Mouse (Mus musculus): ENCODE measurements around the gene Gm20481.
"Not testable (repeated sequence)": the region's sequence is repeated elsewhere in the genome, so short reads cannot be mapped to it uniquely, and the experiment has no call there.

Gm20481 gene

DNA sequence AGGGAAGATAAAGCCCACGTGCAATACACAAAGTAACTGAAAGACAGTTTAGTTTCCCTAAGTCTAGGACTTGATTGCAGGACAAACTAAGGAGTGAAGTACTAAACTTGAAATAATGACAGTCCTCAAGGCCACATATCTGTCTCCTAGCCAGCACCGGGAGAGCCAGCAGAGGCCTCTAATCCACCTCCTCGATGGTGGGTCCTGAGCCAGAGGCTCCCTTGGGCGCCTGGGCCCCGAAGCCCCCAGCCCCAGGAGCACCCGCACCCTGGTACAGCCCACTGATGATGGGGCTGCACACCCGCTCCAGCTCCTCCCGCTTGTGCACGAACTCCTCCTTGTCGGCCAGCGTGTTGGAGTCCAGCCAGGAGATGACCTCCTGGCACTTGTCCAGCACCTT, at the start of gene Gm20481:
TSS of gene Gm20481 (plus strand) at position 91 of the 400 bp plus-strand sequence.
- not testable (repeated sequence) for DNase-seq

DNA sequence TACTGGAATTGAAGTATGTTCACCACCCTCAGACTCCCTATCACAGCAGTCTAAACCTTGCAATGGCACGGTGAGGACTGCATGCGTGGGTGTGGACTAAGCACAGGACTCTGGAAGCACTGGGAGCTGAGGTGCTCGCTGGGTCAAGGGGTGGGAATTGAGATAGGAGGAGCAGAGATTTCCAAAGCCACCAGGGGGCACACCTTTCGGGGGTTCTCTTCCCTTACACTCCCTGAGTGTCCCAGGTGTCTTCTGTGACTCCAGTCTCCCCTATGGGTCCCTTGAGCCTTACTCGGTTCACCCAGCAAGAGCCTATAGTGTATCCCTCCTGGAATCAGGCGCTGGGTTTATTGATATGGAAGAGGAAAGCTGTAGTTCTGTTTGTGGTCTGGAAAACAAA, 46.8 kb upstream of the Gm20481 start:
- DNase-seq, result no peak

DNA sequence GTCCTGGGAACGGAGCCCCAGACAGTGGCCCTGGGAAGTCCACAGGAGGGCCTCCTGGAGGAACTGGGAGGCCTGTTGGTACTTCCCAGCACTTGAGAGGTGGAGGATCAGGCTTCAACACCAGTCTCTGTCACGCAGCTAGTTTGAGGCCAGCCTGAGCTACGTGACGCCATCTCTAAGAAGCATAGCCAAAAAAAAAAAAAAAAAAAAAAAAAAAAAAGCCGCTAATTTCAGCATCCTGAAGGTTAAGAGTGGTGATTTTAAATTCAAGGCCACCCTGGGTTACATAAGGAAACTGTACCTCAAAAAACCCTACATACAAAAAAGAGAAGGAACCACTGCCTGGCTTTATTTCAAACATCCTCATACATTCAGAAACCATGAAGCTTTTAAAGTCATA, 45.5 kb upstream of the Gm20481 start:
- no peak for DNase-seq

DNA sequence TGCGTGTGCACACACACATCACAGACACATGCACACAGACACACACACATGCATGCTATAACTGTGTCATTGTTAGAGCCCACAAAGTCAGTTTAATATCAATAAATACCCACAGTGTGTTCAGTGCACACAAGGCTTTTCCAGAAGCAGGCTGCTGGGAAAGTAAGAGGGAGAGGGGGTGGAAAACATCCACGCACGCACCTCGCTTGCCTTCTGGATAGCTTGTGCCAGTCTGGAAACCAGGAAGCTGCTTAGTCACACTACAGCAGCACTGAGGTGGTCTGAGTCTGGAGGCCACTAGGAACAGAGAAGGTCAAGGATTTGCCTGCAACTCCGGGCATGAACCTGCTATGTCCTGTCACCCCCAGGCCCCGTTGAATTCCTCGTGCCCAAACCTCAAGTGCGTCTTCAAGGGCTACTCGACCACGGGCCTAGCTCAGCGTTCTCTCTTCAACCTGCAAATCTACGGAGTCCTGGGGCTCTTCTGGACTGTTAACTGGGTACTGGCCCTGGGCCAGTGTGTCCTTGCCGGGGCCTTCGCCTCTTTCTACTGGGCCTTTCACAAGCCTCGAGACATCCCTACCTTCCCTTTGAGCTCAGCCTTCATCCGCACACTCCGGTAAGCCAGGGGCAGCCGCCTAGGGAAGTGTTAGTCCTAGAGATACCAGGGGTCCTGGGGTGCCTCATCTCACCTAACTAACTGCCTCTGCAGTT, 42.2 kb upstream of the Gm20481 start:
- peak in 1 of 2 experiments; percentile 37 for DNase-seq

DNA sequence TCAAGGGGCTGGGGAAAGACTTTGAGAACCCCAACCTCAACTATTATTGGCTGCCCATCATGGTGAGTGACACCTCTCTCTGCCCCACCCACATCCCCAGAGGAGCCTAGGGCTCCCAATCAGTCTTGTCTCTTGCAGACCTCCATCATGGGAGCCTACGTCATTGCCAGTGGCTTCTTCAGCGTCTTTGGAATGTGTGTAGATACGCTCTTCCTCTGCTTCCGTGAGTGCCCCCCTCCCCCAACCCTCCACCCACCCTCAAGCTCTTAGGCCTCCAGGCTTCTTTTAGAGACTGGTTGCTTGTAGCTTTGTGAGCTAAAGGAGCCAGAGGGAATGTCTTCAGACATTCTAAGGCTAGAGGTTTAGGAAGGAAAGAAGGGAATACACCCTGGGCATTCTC, 40.9 kb upstream of the Gm20481 start:
- DNase-seq, result no peak

DNA sequence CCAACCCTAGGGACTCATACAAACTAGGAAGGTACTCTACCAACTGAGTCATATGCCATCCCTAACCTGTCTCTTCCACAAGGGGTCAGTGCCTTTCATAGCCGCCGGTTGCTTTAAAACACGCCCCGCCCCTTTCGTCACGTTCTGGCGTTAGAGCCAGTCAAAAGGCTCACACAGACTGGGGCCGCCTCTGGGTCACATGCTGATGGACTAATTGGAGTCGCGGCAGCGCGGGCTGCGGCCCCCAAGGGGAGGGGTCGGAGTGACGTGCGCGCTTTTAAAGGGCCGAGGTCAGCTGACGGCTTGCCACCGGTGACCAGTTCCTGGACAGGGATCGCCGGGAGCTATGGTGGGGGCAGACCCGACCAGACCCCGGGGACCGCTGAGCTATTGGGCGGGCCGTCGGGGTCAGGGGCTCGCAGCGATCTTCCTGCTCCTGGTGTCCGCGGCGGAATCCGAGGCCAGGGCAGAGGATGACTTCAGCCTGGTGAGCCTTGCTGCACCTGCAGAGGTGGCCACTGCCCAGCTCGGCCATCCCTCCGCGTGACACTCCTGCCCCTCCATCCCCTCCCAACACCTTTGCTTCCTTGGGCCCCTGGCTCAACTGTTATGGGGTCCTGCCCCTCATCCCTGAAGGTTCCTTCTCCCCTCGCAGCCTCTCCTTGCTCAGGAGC, 38.5 kb upstream of the Gm20481 start, which contains the start of gene Neu1:
TSS of gene Neu1 (plus strand) at position 193 of the 674 bp plus-strand sequence.
- peak; percentile 99 for DNase-seq

DNA sequence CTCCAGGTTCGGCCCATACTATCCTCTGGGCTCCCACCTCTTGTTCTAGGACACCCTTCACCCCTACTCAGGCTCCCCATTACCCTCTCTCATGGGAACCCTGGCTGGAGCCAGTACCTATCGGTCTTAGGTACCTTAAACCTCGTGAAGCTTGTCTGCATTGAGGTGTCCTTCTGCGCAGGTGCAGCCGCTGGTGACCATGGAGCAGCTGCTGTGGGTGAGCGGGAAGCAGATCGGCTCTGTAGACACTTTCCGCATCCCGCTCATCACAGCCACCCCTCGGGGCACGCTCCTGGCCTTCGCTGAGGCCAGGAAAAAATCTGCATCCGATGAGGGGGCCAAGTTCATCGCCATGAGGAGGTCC, 38.0 kb upstream of the Gm20481 start:
- no peak for DNase-seq

DNA sequence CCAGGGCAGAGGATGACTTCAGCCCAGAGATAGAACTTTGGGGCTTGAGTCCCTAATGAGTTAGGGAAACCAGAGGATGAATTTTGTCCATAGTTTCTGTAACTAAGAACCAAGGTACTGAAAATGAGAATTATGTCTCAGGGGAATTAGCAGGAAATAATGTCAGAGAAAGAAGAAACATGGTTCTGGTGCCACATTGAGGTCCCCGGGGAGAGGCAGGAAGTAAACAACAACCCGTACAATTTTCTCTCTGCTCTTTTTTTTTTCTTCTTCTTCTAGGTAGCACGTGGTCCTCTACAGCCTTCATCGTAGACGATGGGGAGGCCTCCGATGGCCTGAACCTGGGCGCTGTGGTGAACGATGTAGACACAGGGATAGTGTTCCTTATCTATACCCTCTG, 37.4 kb upstream of the Gm20481 start:
- DNase-seq, result no peak

DNA sequence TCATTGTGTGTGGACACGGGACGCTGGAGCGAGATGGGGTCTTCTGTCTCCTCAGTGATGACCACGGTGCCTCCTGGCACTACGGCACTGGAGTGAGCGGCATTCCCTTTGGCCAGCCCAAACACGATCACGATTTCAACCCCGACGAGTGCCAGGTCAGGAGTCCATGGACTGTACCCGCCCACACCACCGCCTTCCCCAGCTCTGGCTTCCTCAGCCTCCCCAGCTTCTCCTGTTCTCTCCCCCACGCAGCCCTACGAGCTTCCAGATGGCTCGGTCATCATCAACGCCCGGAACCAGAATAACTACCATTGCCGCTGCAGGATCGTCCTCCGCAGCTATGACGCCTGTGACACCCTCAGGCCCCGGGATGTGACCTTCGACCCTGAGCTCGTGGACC, 35.7 kb upstream of the Gm20481 start:
- DNase-seq, result no peak

DNA sequence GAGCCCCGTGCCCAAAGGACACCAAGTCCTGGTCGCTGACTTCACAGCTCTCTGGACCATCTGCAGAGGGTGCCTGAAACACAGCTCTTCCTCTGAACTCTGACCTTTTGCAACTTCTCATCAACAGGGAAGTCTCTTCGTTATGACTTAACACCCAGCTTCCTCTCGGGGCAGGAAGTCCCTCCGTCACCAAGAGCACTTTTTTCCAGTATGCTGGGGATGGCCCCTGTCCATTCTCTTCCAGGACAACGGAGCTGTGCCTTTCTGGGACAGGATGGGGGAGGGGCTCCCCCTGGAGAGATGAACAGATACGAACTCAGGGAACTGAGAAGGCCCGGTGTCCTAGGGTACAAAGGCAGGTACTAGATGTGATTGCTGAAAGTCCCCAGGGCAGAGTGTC, 34.9 kb upstream of the Gm20481 start:
- no peak for DNase-seq

DNA sequence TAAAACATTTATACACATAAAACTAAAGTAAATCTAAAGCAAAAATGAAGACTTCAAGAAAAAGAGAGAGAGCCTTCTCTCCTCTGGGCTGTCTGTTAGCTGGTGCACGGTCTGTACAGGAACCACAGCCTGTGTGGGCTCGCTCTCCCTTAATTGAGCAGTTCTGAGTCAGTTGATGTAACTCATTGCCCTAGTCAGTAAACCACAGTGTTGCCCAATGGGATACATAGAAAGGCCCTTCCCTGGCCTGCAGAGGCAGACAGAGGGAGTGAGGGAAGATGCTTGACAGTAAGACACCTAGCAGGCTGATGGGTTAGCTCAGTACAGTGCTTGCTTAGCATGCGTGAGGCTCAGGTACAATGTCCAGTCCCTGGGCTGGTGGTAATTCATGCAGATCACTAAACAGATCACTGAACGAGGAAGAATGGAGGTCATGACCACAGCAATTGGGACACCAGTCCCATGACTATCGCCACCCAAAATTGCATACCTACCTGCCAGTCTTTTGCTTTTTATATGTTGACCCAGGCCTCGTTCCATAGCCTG, 31.7 kb upstream of the Gm20481 start:
- DNase-seq, result no peak

DNA sequence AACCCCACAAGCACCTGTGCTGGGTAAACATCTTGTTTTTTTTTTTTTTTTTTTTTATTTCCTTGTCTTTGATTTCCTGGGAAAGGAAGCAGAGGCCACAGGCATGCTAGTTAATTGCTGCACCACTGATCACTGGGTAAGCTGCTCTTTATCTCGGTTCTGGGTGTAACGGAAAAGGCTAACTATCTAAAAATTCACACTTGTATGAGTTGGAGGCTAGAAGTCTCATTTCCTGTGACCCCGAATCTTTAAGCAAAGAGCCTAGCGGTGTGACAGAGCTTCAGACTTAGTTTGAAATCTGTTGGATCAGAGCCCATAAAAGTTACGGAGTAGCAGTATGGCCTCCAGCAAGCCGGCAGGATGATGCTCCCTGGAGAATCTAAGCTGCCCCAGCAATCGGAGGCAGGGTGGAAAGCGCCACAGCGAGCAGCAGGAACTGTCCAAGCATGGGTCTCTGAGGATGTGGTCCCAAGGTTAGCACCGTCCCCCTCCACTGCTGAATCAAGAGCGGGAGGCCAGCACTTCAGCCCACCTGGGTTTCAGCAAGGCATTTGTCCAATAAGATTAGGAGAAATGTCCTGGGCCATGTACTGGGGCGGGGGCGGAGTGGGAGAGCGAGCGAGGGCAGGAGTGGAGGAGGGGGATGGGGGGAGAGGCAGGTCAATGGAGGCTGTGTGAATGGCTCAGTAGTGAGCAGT, 28.2 kb upstream of the Gm20481 start:
- DNase-seq, result no peak

DNA sequence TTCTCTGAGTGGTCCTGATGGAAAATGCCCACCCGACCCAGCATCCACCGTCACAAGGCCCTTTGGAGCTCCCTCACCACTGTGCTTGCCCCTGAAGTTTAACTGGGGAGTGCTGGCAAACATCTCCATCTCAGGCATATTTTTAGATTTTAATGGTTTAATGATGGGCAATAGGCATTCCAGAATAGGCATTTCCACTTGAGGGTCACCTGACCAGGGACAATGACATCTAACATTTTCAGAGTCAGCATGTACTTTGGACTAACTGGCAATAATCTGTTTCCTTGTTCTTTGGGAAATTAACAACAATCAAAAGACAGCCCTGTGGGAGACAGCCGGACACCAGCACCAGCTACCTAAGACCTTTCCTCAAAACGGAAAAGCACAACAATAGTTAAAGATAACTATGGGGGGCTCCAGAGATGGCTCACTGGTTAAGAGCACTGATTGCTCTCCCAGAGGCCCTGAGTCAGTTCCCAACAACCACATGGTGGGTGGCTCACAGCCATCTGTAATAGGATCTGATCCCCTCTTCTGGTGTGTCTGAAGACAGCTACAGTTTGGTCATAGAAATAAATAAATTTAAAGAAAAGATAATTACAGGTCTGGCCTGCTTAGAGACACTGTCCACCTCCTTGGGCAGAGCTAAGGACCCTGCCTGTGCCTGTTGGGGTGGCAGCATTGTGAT, 26.4 kb upstream of the Gm20481 start:
- DNase-seq, result no peak

DNA sequence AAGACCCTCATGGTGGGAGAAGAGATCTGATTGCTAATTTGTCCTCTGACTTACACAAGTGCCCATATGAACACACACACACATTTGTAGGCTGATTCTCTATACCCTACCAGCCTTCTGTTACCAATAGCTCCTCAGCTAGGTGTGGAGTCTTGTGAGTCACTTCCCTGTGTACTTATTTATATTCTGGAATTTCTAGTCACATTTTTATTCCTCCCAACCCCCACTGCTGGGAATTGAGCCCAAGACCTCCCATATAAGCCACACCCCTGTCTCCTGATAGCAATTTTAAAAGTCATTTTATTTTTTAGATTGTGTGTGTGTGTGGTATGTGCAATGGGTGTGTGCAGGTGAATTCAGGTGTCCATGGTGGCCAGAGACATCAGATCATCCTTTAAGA, 25.4 kb upstream of the Gm20481 start:
- no peak for DNase-seq

DNA sequence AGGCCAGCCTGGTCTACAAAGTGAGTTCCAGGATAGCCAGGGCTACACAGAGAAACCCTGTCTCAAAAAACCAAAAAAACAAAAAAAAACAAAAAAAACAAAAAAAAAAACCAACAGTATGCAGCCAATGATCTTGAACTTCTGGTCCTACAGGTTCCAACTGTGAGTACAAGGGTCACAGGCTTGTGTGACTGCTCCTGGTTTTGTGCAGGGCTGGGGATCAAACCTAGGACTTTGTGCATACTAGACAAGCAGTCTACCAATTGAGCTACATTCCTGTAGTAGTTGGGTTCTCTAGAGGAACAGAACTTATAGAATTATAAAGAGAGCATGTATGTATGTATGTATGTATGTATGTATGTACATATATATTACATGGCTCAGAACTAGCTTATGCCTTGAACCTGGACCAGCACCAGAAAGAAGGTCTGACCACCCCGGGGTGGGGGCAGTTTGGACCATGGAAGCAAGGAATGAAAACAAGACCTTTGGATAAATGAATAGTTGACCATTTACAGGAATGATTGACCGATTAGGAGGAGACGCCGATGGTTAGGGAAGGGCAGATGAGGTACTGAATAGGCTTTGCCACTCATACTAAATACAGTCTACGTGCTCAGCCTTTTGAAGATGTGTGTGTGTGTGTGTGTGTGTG, 23.1 kb upstream of the Gm20481 start:
- DNase-seq, result no peak

DNA sequence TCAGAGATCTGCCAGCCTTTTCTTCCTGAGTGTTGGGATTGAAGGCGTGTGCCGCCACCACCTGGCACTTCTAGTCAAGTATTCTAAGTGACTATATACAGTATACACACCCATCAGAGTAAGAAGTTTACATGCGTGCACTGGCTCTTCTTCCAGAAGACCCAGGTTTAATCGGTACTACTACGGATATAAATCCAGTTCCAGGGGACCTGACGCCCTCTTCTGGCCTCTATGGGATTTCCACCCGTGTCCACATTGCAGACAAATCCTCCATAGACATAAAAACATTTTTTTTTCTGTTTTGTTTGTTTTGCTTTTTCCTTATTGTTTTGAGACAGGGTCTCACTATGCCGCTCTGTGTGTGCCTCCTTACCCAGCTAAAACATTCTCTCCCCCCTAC, 22.1 kb upstream of the Gm20481 start:
- DNase-seq, result no peak

DNA sequence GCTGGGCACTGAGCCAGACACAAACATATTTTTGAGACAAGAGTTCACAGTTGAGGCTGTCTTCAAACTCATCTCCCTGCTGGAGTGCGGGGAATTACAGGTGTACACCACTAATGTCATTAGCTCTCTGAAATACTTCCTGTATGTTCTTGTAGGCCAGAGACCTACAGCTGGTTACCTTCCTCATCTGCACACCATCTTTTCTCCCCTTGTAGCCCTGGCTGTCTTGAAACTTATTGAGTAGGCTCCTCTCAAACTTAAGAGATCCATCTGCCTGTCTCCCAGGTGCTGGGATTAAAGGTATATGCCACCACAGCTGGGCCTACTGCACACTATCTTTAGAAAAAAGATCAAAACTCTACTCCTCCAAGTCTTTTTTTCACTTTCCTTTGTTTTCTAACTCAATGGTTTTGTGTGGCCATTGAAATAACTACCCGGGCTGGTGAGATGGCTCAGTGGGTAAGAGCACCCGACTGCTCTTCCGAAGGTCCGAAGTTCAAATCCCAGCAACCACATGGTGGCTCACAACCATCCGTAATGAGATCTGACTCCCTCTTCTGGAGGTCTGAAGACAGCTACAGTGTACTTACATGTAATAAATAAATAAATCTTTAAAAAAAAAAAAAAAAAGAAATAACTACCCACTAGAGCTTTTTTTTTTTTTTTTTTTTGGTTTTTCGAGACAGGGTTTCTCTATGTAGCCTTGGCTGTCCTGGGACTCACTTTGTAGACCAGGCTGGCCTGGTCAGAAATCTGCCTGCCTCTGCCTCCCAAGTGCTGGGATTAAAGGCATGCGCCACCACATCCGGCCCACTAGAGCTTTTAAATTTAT, 20.8 kb upstream of the Gm20481 start:
- not testable (repeated sequence) for DNase-seq

DNA sequence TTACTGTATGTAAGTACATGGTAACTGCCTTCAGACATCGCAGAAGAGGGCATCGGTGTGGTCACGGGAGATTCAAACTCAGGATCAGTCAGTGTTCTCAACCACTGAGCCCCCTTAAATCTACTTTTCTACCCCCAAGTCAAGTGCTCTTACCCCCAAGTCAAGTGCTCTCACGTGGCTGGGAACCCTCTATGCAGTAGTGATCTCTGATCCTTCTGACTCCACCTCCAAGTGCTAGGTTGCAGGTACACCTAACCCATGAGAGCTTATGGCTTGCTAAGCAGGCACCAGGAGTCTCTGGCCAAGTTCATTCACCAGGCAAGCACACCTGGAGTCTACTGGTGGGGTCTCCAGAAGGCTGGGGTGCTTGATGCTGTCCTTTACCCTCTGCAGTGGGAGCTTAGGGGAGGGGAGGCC, 20.2 kb upstream of the Gm20481 start:
- no peak for DNase-seq

DNA sequence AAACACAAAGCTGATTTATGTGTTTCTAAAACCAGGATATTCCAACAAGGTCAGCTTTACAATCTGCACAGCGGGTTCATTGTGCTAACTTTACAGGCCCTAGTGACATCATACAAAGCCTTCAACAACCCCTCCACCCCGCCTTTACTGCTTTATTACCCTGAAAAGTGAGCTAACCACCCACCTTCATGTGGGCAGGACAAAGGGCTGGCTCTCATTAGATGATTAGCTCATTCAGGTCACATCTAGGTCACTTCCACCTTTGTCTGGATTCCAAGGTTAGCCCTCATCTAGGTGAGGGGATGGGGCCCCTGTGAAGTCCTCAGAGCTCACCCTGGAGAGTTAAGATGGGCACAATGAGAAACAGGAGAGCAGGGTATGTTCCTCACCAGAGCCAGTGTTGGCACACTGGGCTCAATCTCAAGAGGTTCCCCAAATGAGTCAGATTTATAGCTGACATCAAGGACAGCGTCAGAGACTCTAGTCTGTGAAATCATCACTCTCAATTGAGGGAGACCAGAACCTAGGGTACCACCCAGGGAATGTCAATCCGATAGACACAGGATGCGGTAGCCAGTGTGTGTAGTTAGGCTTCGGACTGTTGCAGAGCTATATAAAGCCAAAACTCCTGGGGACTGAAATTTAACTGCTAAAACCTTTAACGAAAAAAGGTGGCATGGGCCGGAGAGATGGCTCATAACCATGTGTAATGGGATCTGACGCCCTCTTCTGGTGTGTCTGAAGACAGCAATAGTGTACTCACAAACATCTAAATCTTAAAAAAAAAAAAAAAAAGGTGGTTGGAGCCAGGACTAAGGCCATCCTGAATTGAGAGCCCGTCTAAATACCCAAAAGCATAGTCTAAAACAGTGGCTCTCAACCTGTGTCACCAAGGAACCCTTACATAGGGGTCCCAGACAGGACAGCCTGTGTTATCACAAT, 18.9 kb upstream of the Gm20481 start:
- DNase-seq, result no peak

DNA sequence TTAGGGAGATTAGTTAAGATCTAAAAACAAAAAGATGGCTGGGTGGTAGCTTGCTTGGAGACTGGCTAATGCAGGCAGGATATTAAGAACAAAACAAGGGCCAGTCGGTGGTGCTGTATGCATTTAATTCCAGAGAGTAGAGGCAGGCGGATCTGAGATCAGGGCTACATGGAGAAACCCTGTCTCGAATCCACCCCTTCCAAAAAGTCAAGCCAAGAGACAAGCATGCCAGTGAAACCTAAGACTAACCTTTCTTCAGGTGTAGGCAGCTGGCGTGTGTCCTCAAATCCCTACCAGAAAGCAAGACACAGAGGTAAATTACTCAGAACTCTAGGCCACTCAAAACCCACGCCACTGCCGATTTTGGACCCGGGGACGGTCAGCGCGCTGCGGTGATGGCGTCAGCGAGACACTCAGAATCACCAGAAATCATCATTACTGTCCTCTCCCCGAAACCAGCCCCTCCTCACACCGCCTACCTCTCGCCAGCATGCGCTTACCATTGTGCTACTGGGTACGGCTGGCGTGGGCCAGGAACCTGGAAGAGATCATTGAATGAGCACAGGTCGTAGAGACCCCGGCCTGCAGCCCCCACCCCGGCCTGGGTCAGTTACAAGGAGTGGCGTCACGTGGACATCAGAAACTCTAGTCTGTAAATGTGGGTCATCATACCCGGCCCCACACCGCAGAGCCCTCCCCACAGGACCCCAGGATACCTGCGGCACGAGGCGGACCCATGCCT, 17.9 kb upstream of the Gm20481 start:
- no peak for DNase-seq

Data from lung, adult 18-20 months (tissue).